Mouse (Mus musculus) right cerebral cortex, adult 2 months (tissue): ENCODE measurements around the gene Pabpc4.

Experiments used
- DNase-seq, 2 experiments: peaks; one replicate each; pipeline ENCODE4 v3.0.0; 2021 to 2022; ENCODE audit warnings: low spot score in 2 of 2

Gene Pabpc4

DNA sequence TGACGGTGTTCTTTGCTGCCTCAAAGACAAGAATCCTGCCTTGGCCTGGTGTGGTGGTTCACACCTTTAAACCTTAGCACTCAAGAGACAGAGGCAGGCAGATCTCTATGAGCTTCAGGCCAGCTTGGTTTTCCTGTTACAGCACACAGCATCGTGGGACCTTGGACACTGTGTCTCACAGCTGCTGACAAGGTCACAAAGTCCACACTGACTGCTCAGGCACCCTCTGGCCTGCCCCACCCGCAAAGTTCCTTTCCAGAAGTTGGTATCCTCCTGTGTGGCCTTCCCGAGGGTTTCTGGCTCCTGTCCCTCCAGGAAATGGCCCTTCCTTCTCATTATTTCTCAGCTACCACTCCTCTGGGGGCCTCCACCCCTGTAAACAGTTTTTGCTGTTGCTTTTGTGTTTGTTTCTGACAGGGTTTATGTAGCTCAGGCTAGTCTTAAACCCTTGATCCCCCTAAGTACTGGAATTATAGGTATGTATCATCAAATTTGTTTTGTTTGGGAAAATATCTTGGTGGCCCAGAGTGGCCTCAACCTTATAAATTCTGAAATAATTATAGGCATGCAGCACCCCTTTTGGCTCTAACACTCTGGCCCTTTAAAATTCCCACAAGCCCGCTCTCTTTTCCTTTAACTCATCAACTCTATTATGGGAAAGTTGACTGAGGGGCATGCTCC, at the start of gene Pabpc4:
TSS of gene Pabpc4 (plus strand) at position 631 of the 681 bp plus-strand sequence.
- DNase-seq: no peak

DNA sequence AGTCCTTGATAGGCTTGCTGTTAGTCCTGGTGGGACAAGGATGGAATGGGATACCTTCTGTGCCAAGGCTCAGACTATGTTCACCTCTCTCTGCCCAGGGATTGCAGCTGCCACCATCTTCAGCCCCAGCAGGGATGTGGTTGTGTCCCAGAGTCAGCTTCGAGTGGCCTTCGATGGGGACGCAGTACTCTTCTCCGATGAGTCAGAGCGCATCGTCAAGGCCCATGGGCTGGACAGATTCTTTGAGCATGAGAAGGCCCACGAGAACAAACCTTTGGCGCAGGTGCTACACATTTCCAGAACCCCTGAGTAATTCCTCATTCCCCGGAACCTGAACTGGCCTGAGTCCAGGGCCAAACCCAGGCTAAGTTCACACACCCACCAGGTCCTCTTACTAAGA, 48.2 kb upstream of the Pabpc4 start:
- no peak for DNase-seq

DNA sequence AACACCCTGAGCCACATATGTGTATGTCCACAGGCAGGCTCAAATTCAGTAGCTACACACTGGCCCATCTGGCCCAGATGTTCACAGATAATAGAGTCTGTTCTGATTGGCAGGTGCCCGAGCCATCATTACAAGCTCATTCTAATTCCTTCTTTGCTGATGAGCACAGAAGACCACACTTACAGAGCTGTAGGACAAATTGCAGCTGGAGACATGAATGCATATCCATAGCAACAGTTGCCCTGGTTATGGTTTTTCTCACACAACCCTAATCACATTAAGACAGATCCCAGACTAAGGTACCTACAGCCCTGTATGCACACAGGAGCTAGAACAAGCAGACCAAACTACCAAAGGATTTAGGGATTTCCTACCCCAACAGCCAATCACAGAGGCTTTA, 46.8 kb upstream of the Pabpc4 start:
- DNase-seq: no peak

- DNase-seq: peak; percentile 48 to 49
These were observed 45.4 kb upstream of the Pabpc4 start for GRCm38 (mm10) chr4:123216782-123217181.

DNA sequence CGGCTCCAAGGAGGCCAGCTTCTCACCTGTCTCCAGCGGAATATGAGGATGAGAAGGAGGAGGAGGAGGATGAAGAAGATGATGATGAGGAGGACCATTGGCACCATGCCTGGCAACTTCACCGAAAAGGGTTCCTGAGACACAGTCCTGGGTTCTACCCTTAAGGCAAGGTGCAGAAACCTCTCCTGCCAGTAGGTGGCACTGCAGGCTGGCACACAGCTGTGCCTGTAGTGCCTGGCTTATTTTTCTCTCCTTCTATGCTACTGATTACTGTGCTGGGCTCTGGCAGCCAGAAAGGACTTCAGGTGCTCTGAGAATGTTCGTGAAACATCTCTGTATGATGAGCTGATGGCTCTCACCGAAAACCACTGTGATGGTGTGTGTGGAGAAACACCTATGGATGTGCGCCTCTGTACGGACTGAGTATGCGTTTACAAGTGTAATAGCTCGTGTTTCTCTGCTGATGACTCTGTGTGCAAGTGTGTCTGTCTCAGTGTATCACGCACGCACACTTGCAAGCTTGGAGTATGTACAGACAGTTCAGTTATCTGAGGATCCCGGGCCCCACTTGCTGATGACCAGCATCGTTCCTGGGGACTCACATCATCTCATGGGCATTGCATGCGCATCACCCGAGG, 42.3 kb upstream of the Pabpc4 start:
- peak; percentile 80 to 84 for DNase-seq

DNA sequence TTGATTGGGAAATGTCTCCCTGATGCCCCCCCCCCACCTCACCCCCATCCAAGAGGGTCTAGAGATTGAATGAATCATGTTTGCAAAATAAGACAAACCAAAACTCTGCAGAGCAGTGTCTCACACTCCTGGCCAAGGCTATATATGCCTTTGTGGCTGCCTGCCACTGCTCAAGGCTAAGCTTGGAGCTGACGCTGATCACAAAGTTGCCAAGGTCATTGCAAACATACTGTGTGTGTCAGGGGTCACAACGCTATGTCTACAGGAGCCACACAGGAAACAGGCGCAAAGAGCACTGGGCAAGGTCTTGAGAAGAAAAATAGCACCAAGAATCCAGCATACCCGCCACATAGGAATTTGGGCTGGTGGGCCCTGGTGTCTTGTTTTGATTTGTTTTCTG, 41.5 kb upstream of the Pabpc4 start:
- DNase-seq: no peak

DNA sequence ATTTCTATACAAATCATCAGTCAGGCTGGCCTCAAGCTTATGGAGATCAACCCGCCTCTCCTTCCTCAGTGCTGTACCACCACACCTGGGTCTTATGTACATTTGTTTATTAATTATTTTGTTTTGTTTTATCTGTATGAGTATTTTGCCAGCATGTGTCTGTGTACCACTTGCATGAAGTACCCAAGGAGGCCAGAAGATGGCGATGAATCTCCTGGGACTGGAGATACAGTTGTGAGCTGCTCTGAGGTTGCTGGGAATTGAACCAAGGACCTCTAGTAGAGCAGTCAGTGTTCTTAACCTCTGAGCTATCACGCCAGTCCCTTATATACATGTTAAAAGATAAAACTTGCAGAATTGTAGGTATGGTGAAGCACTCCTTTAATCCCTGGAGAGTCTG, 38.8 kb upstream of the Pabpc4 start:
- no peak for DNase-seq

DNA sequence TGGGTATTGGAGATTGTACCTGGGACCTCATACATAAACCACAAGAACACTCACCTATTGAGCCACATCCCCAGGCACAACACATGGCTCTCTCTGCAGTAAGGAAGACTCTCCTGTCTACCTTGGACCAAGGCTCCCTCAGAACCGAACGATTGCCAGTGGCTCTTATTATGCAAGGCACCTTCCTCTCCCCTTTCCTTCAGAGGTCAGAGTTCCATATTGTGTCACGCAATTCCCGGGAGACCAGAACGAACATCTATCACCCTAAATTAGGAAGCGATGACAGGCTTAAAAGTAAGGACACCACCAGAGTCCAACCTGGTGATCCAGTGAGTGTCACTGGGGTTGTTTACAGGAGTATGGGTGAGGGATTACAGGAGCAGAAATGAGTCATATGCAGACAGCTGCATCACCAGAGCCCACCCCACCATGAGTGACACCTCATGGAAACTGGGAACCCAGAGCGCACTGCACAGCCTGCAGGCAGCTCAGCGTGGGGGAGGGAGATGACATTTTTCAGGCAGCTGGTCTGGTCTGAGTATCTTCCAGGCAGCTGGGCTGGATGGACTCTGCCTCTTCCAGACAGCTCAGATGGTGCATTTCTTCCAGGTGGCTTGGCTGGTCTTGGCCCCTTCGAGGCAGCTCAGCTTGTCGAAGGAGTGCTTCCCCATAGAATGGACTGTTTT, 36.3 kb upstream of the Pabpc4 start:
- no peak for DNase-seq

DNA sequence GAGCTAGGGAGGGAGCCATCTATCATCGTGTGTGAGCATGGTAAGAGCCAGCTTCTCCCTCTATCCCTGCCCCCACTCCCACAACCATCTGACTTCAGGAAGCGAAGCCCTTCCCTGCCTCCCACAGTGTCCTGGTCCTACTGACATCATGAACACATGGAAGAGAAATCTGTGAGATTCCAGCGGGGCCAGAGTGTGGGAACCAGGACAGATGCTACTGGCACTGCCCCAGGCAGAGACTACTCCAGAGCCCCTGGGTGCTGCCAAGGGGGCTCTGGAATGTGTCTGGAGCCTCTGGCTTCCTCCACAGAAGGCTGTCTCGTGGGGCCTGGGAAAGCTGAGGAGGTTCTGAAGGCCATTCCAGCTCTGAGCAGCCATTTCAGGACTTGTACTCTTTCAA, 34.4 kb upstream of the Pabpc4 start:
- DNase-seq: no peak

DNA sequence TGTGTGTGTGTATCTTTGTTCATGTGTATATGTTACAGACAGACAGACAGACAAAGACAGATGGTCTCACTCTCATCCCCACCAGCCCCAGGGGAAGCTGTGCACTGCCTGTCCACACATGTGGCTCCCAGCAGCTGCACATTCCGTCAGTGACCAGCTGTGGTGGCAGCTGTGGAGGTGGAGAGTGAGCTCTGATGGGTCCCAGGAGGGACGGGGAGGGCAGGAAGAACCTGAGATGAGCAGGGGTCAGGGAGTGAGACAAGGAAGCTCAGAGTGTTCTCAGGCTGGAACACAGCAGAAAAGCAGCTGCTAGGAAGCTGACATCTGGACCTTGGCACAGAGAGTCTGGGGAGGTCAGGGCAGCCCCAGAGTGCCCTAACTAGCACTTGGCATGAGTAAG, 33.9 kb upstream of the Pabpc4 start:
- DNase-seq: no peak

DNA sequence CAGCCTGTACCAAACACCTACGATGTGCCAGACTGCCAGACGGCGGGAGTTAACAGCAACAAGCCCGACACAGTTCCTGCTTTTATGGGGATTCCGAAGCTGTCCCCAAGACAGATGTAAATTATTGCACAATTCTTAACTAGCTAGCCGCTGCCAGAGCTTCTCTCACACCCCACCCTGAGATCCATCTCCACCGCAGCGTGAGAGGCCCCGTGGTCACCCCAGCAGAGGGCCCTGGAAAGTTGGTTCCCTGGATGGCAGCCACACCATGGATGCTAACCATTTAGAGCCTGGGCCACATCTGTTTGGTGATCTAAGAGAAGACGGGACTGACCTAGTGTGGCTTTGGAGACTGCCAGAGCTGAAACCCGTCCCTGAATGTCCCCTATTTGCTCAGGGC, 33.0 kb upstream of the Pabpc4 start:
- no peak for DNase-seq

DNA sequence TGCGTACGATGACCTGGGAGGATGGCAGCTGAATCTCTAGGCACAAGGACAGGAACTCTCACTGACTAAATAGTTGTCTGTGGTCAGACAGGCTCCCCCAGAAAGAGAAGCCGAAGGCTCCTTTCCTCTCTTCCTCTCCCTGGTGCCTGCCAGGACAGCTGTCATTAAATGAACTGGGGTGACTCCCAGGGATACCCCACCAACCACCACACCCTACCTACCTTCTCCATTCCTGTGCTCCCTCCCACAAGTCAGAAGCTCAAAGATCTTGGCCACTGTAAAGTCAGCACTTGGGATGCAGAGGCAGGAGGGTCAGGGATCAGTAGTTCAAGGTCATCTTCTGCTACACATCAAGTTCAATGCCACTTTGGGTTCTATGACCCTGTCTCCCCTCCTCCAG, 29.3 kb upstream of the Pabpc4 start:
- no peak for DNase-seq

- no peak for DNase-seq
These were observed 28.6 kb upstream of the Pabpc4 start, which contains the start of gene Heyl for GRCm38 (mm10) chr4:123233492-123234084. Gene Heyl (plus strand): TSS chr4:123233556.

DNA sequence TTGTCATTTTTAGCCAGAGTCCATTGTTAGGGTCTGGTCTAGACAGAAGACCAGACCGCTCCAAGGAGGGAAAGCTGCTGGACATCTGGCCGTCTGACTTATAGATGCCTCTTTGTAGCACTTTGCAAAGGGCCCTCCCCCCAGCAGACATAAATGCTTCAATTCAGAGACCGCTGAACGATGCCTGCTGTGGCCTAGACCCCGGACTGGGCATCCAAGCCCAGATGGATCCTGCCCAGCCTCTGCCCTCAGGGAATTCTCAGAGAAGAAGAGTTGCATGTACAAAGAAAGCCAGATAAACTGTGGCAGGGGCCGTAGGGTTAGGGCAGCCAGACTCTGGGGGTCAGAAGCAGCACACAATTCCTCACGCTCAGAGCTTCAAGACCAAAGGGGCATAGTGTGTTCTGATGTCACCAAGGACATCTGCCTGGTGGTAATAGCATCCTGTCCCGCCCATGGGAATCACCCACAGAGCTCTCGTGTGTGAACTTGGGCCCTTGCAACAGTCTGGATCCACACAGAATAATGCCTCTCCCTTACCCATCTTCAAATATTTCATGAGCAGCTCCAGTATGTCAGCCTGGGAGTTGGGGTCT, 26.2 kb upstream of the Pabpc4 start:
- DNase-seq: no peak

DNA sequence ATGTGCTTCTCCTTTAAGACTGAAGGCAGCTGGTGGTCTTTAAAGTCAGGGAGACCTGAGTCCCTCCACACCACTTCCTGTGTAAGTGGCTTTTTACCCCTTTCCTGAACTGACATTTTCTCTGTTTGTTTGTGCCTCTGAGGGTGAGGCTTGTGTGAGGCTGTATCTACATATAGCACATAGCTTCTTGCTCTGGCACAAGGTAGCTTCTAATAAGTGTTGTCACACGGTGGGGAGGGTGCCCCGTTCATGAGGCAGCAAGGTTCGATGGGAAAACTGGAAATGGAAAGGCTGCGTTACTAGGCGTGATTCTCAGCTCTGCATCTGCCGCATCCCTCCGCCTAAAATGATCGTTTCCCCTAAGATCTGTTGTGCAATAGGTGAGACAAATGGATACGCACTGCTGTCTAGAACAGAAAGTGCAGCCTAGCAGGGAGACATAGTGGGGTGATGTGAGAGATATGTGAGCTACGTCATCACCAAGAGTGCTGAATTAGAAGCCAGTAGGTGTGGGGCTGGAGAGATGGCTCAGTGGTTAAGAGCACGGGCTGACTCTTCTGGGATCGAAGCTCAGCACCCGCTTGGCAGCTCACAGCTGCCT, 25.6 kb upstream of the Pabpc4 start:
- DNase-seq: no peak

DNA sequence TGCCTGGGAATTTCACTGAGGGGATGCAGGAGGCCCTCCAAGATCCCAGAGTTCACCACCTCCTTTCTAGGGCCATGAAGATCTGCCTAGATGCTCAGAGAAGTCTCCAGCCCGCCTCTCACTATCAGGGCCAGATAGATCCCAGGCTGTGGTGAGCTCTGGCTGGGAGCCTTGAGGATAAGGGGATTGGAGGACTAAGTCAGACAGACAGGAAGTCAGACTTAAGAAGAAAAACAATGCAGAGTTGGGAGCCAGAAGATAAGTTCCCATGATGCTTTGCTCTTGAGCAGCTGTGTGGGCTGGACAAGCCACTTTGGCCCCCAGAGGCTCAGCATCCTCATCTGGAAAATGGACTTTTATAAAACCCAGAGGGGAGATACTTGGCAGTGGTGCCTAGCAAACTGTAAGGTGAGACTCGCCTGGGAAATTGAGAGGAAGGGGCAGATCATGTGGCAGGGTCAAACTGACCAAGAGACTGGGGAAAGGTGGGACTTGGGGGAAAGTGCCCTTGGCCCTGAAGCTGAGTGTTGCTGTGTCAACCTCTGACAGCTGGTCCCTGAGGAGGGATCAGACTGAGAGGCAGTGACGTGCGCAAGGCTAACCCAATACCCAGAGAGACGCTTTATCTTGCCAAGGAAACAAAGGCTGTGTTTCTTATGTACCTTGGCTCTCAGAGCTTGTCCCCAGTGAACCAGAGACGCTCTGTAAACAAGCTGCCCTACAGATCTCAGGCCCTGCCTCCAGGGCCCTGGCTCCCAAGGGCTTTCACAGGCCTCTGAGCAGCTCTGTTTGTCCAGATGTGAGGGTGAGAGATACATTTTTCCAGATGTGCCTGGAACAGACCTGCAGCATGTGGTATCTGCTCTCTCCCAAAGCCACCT, 24.5 kb upstream of the Pabpc4 start:
- no peak for DNase-seq

- DNase-seq: no peak
These were observed 22.6 kb upstream of the Pabpc4 start for GRCm38 (mm10) chr4:123239361-123240203.

GRCm38 (mm10) chr4:123246221-123246620, 15.9 kb upstream of the Pabpc4 start:
- DNase-seq: no peak

DNA sequence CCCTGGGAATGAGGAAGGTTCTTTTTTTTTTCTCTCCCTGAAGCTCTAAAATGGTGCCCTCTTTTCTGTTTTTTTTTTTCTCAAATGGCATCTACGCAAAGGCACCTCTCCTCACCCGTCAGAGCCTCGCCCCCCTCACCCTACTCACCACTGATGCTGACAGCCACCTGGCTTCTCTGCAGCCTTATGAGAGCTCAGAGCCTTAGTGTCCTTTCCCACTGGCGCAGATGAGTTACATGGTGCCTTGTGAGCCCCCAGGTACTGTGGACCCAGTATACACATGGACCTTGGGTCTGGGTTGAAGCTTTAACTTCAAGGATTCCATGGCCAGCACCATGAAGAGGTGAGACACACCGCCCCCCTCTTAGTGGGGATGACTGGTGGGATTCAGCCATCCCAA, 15.5 kb upstream of the Pabpc4 start:
- no peak for DNase-seq
